Mouse (Mus musculus): ENCODE results near the gene S100a9. TPM values are rescaled to one million over a fixed set of nuclear protein-coding genes. Genes with fewer than 3 reads are reported as not detected.

S100a9 gene
- polyA plus RNA-seq, 1 experiment from 2014 or later = 12.0 TPM

- no peak overlapping the region for H3K4me3 ChIP-seq
- H3K27me3 ChIP-seq (replicated peaks) = no peaks in the 10 kb centered on the region
- H3K4me1 ChIP-seq = no peaks in the 10 kb centered on the region
- no peak overlapping the region for H3K27ac ChIP-seq
- no peak overlapping the region for H3K4me2 ChIP-seq (replicated peaks)
- H3K9ac ChIP-seq = no peak overlapping the region
- 86% methylated on average over 4 of the region's 4 CpGs for WGBS
- H3K9me3 ChIP-seq = no peaks in the 10 kb centered on the region
- H3K36me3 ChIP-seq = no peaks in the 10 kb centered on the region
- no peak for ATAC-seq (ENCODE audit: low FRiP score, low read depth)
These were observed 38.1 kb downstream of the S100a9 start for GRCm38 (mm10) chr3:90657405-90657804.

DNA sequence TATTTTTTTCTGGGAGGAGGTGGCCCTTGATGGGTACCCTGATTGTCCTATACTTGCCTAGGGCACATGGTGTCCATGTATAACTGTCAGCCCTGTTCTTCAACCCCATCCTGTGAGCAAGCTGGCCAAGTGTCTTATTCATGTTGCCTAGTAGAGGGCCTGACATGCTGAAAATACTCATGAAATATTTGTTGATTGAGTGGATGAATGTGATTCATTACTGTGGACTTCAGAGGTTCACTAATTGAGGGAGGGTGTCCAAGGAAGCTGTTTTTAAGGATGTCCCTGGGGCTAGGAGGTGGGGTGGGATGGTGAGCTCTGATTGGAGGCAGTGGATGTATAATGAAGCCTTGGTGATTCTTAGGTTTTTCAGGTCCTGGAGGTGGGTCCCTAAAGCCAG lies 41.8 kb downstream of the S100a9 start, which contains the start of gene S100a7a:
Gene S100a7a, plus strand, starts transcription at position 301 of the 400 bp plus-strand sequence.
- ATAC-seq (ENCODE audit: low FRiP score, low read depth) = no peak
- Histone ChIP-seq H3K4me2 (replicated peaks) (no peak within 1 kb of the TSS), H3K36me3 (no peaks in the 10 kb centered on the region), H3K27me3 (replicated peaks) (no peaks in the 10 kb centered on the region), H3K4me3 (no peak within 1 kb of the TSS), H3K4me1 (no peaks in the 10 kb centered on the region), H3K9me3 (no peaks in the 10 kb centered on the region), H3K27ac (no peak within 1 kb of the TSS), H3K9ac (no peak within 1 kb of the TSS)

GRCm38 (mm10) chr3:90652878-90653508 lies 42.5 kb downstream of the S100a9 start:
- peak; percentile 74 for ATAC-seq (ENCODE audit: low FRiP score, low read depth)
- 36% methylated on average over 5 of the region's 5 CpGs for WGBS
- H3K9me3 ChIP-seq = no peaks in the 10 kb centered on the region
- H3K36me3 ChIP-seq = no peaks in the 10 kb centered on the region
- no peak overlapping the region for H3K4me3 ChIP-seq
- H3K27ac ChIP-seq = no peak overlapping the region
- no peaks in the 10 kb centered on the region for H3K4me1 ChIP-seq
- no peak overlapping the region for H3K4me2 ChIP-seq (replicated peaks)
- H3K27me3 ChIP-seq (replicated peaks) = no peaks in the 10 kb centered on the region
- H3K9ac ChIP-seq = no peak overlapping the region

GRCm38 (mm10) chr3:90649832-90650231 lies 45.7 kb downstream of the S100a9 start:
- H3K9ac ChIP-seq = no peak overlapping the region
- H3K4me3 ChIP-seq = no peak overlapping the region
- no peaks in the 10 kb centered on the region for H3K9me3 ChIP-seq
- no peaks in the 10 kb centered on the region for H3K36me3 ChIP-seq
- WGBS = 87% methylated on average over 2 of the region's 2 CpGs
- no peak for ATAC-seq (ENCODE audit: low FRiP score, low read depth)
- no peaks in the 10 kb centered on the region for H3K4me1 ChIP-seq
- no peaks in the 10 kb centered on the region for H3K27me3 ChIP-seq (replicated peaks)
- H3K27ac ChIP-seq = no peak overlapping the region
- no peak overlapping the region for H3K4me2 ChIP-seq (replicated peaks)

GRCm38 (mm10) chr3:90648981-90649380 lies 46.5 kb downstream of the S100a9 start:
- Histone ChIP-seq H3K9ac (no peak overlapping the region), H3K4me2 (replicated peaks) (no peak overlapping the region), H3K36me3 (no peaks in the 10 kb centered on the region), H3K4me3 (no peak overlapping the region), H3K27ac (no peak overlapping the region), H3K27me3 (replicated peaks) (no peaks in the 10 kb centered on the region), H3K9me3 (no peaks in the 10 kb centered on the region), H3K4me1 (no peaks in the 10 kb centered on the region)
- ATAC-seq (ENCODE audit: low FRiP score, low read depth) = no peak

DNA sequence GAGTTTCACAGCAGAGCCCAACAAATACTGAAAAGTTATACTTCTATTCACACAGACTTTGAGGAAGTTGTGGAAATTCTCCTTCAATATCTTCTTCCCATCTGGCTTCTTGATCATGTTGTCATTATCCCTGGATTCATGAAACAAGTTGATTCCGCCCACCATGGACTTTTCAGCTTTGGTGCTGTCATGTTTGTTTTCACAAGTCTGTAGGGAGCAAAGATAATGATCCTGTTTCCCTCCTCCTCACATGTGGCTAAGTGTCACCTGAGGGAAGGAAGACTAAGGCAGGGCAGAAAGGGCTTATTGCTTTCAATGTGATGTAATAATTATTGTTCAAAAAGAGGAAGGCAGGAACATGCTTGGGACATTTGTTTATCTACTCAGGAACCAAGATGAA lies 48.2 kb downstream of the S100a9 start:
- Histone ChIP-seq H3K27ac (no peak overlapping the region), H3K27me3 (replicated peaks) (no peaks in the 10 kb centered on the region), H3K4me1 (no peaks in the 10 kb centered on the region), H3K36me3 (no peaks in the 10 kb centered on the region), H3K4me2 (replicated peaks) (no peak overlapping the region), H3K9ac (no peak overlapping the region), H3K9me3 (no peaks in the 10 kb centered on the region), H3K4me3 (no peak overlapping the region)
- ATAC-seq (ENCODE audit: low FRiP score, low read depth) = no peak
- 84% methylated on average over 1 of the region's 1 CpGs for WGBS

- H3K4me2 ChIP-seq (replicated peaks) = no peak overlapping the region
- no peaks in the 10 kb centered on the region for H3K9me3 ChIP-seq
- H3K4me3 ChIP-seq = no peak overlapping the region
- no peaks in the 10 kb centered on the region for H3K27me3 ChIP-seq (replicated peaks)
- ATAC-seq (ENCODE audit: low FRiP score, low read depth) = no peak
- no peak overlapping the region for H3K9ac ChIP-seq
- no peaks in the 10 kb centered on the region for H3K4me1 ChIP-seq
- H3K36me3 ChIP-seq = no peaks in the 10 kb centered on the region
- WGBS = 58% methylated on average over 3 of the region's 3 CpGs
- no peak overlapping the region for H3K27ac ChIP-seq
These were observed 51.3 kb downstream of the S100a9 start for GRCm38 (mm10) chr3:90644220-90644619.

Other genes starting within 250 kb of the S100a9 start
- 3.3 and 3.5 TPM in 2 replicates for gene Npr1, start 229.9 kb downstream of the S100a9 start, polyA plus RNA-seq (2016; fragmentation: Nextera tagmentation; extraction: Ambion mirVana)
- gene Ilf2, start 219.6 kb downstream of the S100a9 start, polyA plus RNA-seq (2016; fragmentation: Nextera tagmentation; extraction: Ambion mirVana) = 322 and 326 TPM in 2 replicates
- gene Snapin, start 204.7 kb downstream of the S100a9 start, polyA plus RNA-seq (2016; fragmentation: Nextera tagmentation; extraction: Ambion mirVana) = 81.7 and 87.0 TPM in 2 replicates
- gene Chtop, start 186.2 kb downstream of the S100a9 start, polyA plus RNA-seq (2016; fragmentation: Nextera tagmentation; extraction: Ambion mirVana) = 211 and 215 TPM in 2 replicates
- gene S100a1, start 181.3 kb downstream of the S100a9 start, polyA plus RNA-seq (2016; fragmentation: Nextera tagmentation; extraction: Ambion mirVana) = 5.0 and 7.2 TPM in 2 replicates
- gene S100a13, start 181.3 kb downstream of the S100a9 start, polyA plus RNA-seq (2016; fragmentation: Nextera tagmentation; extraction: Ambion mirVana) = 10.6 and 12.3 TPM in 2 replicates
- gene S100a14, start 168.9 kb downstream of the S100a9 start, polyA plus RNA-seq (2016; fragmentation: Nextera tagmentation; extraction: Ambion mirVana) = not detected in 2 replicates
- gene S100a16, start 158.5 kb downstream of the S100a9 start, polyA plus RNA-seq (2016; fragmentation: Nextera tagmentation; extraction: Ambion mirVana) = 33.3 and 38.3 TPM in 2 replicates
- not detected in 2 replicates for gene S100a3, start 135.1 kb downstream of the S100a9 start, polyA plus RNA-seq (2016; fragmentation: Nextera tagmentation; extraction: Ambion mirVana)
- not detected in 2 replicates for gene S100a2, start 105.5 kb downstream of the S100a9 start, polyA plus RNA-seq (2016; fragmentation: Nextera tagmentation; extraction: Ambion mirVana)
- not detected in 2 replicates for gene Gm42674, start 93.8 kb downstream of the S100a9 start, polyA plus RNA-seq (2016; fragmentation: Nextera tagmentation; extraction: Ambion mirVana)
- 0.46 and 1.0 TPM in 2 replicates for gene S100a4, start 92.0 kb downstream of the S100a9 start, polyA plus RNA-seq (2016; fragmentation: Nextera tagmentation; extraction: Ambion mirVana)
- gene S100a5, start 87.2 kb downstream of the S100a9 start, polyA plus RNA-seq (2016; fragmentation: Nextera tagmentation; extraction: Ambion mirVana) = not detected in 2 replicates
- gene S100a6, start 82.8 kb downstream of the S100a9 start, polyA plus RNA-seq (2016; fragmentation: Nextera tagmentation; extraction: Ambion mirVana) = 14.6 and 16.8 TPM in 2 replicates
- not detected in 2 replicates for gene S100a7a, start 41.7 kb downstream of the S100a9 start, polyA plus RNA-seq (2016; fragmentation: Nextera tagmentation; extraction: Ambion mirVana)
- gene S100a8, start 26.7 kb downstream of the S100a9 start, polyA plus RNA-seq (2016; fragmentation: Nextera tagmentation; extraction: Ambion mirVana) = 15.8 and 23.7 TPM in 2 replicates
- not detected in 2 replicates for gene Pglyrp4, start 31.2 kb upstream of the S100a9 start, polyA plus RNA-seq (2016; fragmentation: Nextera tagmentation; extraction: Ambion mirVana)
- not detected in 2 replicates for gene Gm5849, start 82.2 kb upstream of the S100a9 start, polyA plus RNA-seq (2016; fragmentation: Nextera tagmentation; extraction: Ambion mirVana)

Data from neural tube, embryonic 12.5 days (tissue).